In the genomic region with DNA sequence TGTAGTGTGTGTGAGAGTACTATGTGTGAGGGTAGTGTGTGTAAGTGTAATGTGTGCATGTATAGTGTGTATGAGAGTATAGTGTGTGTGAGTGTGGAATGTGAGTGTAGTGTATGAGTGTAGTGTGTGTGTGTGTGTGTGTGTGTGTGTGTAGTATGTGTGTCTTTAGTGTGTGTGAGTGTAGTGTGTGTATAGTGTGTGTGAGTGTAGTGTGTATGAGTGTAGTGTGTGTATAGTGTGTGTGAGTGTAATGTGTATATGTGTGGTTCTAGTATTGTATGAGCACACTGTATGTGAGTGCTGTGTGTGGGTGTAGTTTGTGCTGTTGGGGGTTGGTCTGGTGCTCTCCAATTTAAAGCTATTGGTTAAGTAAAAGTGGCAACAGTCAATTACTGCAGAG, we compare ENCODE assay signal across 16 mouse cellular contexts.
"Had no signal": no experiment of that assay in that cellular context is flagged by ENCODE, and none has a peak within 500 bp of the region (broad histone marks: within the 10 kb centered on the region; RNA-seq: fewer than 3 reads in every experiment).

No protein-coding gene starts in this region.

- H3K27me3 ChIP-seq: neural tube, embryonic 13.5 days; neural tube, embryonic 15.5 days; stomach, embryonic 15.5 days had no signal

- H3K9ac ChIP-seq: neural tube, embryonic 13.5 days; neural tube, embryonic 15.5 days; stomach, embryonic 15.5 days had no signal

- H3K36me3 ChIP-seq: neural tube, embryonic 13.5 days; neural tube, embryonic 15.5 days; stomach, embryonic 15.5 days had no signal

- H3K9me3 ChIP-seq: neural tube, embryonic 13.5 days; neural tube, embryonic 15.5 days; stomach, embryonic 15.5 days had no signal

- H3K4me1 ChIP-seq: neural tube, embryonic 13.5 days; neural tube, embryonic 15.5 days; stomach, embryonic 15.5 days had no signal

- DNase-seq: retina, postnatal 1 day; right cerebral cortex, adult 18-20 months; right cerebral cortex, postnatal 14 days; right cerebral cortex, postnatal 25 days; right cerebral cortex, postnatal 4 days; spleen, adult 18-20 months; thymus, adult 18-20 months; thymus, adult 2 months; thymus, postnatal 14 days; thymus, postnatal 25 days; thymus, postnatal 36 days; thymus, postnatal 4 days had no signal

- H3K4me2 ChIP-seq: neural tube, embryonic 13.5 days; neural tube, embryonic 15.5 days; stomach, embryonic 15.5 days had no signal

- H3K4me3 ChIP-seq: neural tube, embryonic 13.5 days; neural tube, embryonic 15.5 days; stomach, embryonic 15.5 days had no signal

- H3K27ac ChIP-seq: neural tube, embryonic 13.5 days; neural tube, embryonic 15.5 days; stomach, embryonic 15.5 days; stomach, postnatal 0 days had no signal
